Mouse (Mus musculus) testis, adult 2 months (tissue): ENCODE results near the gene Fam227b. TPM values are rescaled to one million over a fixed set of nuclear protein-coding genes. Genes with fewer than 3 reads are reported as not detected.

ENCODE experiments used
- H3K27ac ChIP-seq: fragments of 200-500 bp; 2 replicates; pipeline ENCODE4 v1.5.1; 2012; ENCODE audit warnings: low read depth, low read length; ENCODE audit not compliant: control insufficient read depth, insufficient read depth
- H3K27me3 ChIP-seq: fragments of 200-500 bp; 2 replicates; pipeline ENCODE4 v1.6.1; 2012; ENCODE audit warnings: mild to moderate bottlenecking, low read length, moderate library complexity; ENCODE audit not compliant: control insufficient read depth, insufficient read depth
- H3K36me3 ChIP-seq: fragments of 200-500 bp; 2 replicates; pipeline ENCODE4 v1.6.1; 2012; ENCODE audit warnings: mild to moderate bottlenecking, low read length; ENCODE audit not compliant: control insufficient read depth, insufficient read depth
- H3K4me1 ChIP-seq: fragments of 200-500 bp; 2 replicates; pipeline ENCODE4 v1.6.1; 2012; ENCODE audit warnings: low read length; ENCODE audit not compliant: control insufficient read depth, insufficient read depth
- H3K4me3 ChIP-seq: fragments of 200-500 bp; 2 replicates; pipeline ENCODE4 v1.5.1; 2012; ENCODE audit warnings: low read depth, mild to moderate bottlenecking, low read length, moderate library complexity, mixed read lengths; ENCODE audit not compliant: control insufficient read depth
- CTCF ChIP-seq: fragments of 200-500 bp; IDR thresholded peaks from 2 replicates; pipeline ENCODE4 v1.5.1; 2012; ENCODE audit warnings: low read depth, mild to moderate bottlenecking, inconsistent platforms, low read length, moderate library complexity; ENCODE audit not compliant: control insufficient read depth, insufficient read depth, insufficient replicate concordance
- POLR2A ChIP-seq: fragments of 200-500 bp; IDR thresholded peaks from 2 replicates; pipeline ENCODE4 v1.6.1; 2012; ENCODE audit warnings: low read depth, mild to moderate bottlenecking, inconsistent platforms, low read length, moderate library complexity; ENCODE audit not compliant: control insufficient read depth
- polyA plus RNA-seq: library from polyadenylated mRNA; depleted of rRNA; stranded (reverse); fragments of >200 nt; gene quantifications from 2 replicates; pipeline ENCODE4 v1.2.3, GENCODE M21; 2012; rRNA removed

Fam227b gene
- polyA plus RNA-seq = 20.5 and 24.6 TPM in 2 replicates

GRCm38 (mm10) chr2:126151855-126152571, at the start of gene Fam227b, which contains the start of gene Dtwd1:
TSS of gene Fam227b (minus strand) at chr2:126152004.
TSS of gene Dtwd1 (plus strand) at chr2:126152141.
- H3K27ac ChIP-seq = peak within 1 kb of the TSS; percentile 87
- H3K36me3 ChIP-seq = no peaks in the 10 kb centered on the region
- H3K27me3 ChIP-seq = no peaks in the 10 kb centered on the region

GRCm38 (mm10) chr2:126198971-126199370, 47.2 kb upstream of the Fam227b start:
- Histone ChIP-seq H3K27ac (no peak overlapping the region), H3K36me3 (no peaks in the 10 kb centered on the region), H3K4me3 (no peak overlapping the region), H3K27me3 (no peaks in the 10 kb centered on the region), H3K4me1 (no peaks in the 10 kb centered on the region)
- TF ChIP-seq POLR2A = no peak
- TF ChIP-seq CTCF = no peak

More at GRCm38 (mm10) chr2:126151855-126152571, at the start of gene Fam227b, which contains the start of gene Dtwd1:
- H3K4me1 ChIP-seq = no peaks in the 10 kb centered on the region
- peak within 1 kb of the TSS; percentile 92 for H3K4me3 ChIP-seq
- TF ChIP-seq POLR2A = peak; percentile 97
- no peak for TF ChIP-seq CTCF

- Histone ChIP-seq H3K27ac (no peak overlapping the region), H3K4me1 (no peaks in the 10 kb centered on the region), H3K4me3 (no peak overlapping the region), H3K27me3 (no peaks in the 10 kb centered on the region), H3K36me3 (no peaks in the 10 kb centered on the region)
- no peak for TF ChIP-seq CTCF
- no peak for TF ChIP-seq POLR2A
These were observed 44.0 kb upstream of the Fam227b start for GRCm38 (mm10) chr2:126195631-126196356.

GRCm38 (mm10) chr2:126192129-126192528, 40.3 kb upstream of the Fam227b start:
- Histone ChIP-seq H3K27ac (no peak overlapping the region), H3K27me3 (no peaks in the 10 kb centered on the region), H3K36me3 (no peaks in the 10 kb centered on the region), H3K4me1 (no peaks in the 10 kb centered on the region), H3K4me3 (no peak overlapping the region)
- TF ChIP-seq CTCF = no peak

- no peaks in the 10 kb centered on the region for H3K27me3 ChIP-seq
- no peak for TF ChIP-seq POLR2A
- no peak for TF ChIP-seq CTCF
- no peaks in the 10 kb centered on the region for H3K4me1 ChIP-seq
- H3K27ac ChIP-seq = no peak overlapping the region
- H3K4me3 ChIP-seq = no peak overlapping the region
- no peaks in the 10 kb centered on the region for H3K36me3 ChIP-seq
These were observed 39.5 kb upstream of the Fam227b start for GRCm38 (mm10) chr2:126191306-126191705.

GRCm38 (mm10) chr2:126171427-126171826, 19.6 kb upstream of the Fam227b start:
- no peak for TF ChIP-seq POLR2A
- TF ChIP-seq CTCF = no peak
- H3K36me3 ChIP-seq = no peaks in the 10 kb centered on the region
- H3K4me3 ChIP-seq = no peak overlapping the region
- H3K27me3 ChIP-seq = no peaks in the 10 kb centered on the region
- H3K4me1 ChIP-seq = no peaks in the 10 kb centered on the region
- no peak overlapping the region for H3K27ac ChIP-seq

- Histone ChIP-seq H3K27ac (no peak overlapping the region), H3K4me3 (no peak overlapping the region), H3K36me3 (no peaks in the 10 kb centered on the region), H3K27me3 (no peaks in the 10 kb centered on the region), H3K4me1 (no peaks in the 10 kb centered on the region)
- no peak for TF ChIP-seq POLR2A
- no peak for TF ChIP-seq CTCF
These were observed 15.2 kb upstream of the Fam227b start for GRCm38 (mm10) chr2:126166848-126167617.
